Mouse (Mus musculus): ENCODE data around the gene Gpr107.

- no peak for TF ChIP-seq CTCF (IDR thresholded peaks at IDR 0.05; ENCODE audit: control insufficient read depth, insufficient read depth, insufficient replicate concordance, low read depth, low read length)
- TF ChIP-seq POLR2A (IDR thresholded peaks at IDR 0.05; ENCODE audit: control insufficient read depth, low read depth, low read length): no peak
Measured at GRCm38 (mm10) chr2:31202357-31202756, 50.2 kb downstream of the Gpr107 start.
